Mouse (Mus musculus): ENCODE measurements at regions not wholly inside any gene's neighbourhood (a gene's known extent, or its start where the extent isn't known, plus 50 kb on each side); places are given as distances from the start of the nearest gene placed in this dataset.

DNA sequence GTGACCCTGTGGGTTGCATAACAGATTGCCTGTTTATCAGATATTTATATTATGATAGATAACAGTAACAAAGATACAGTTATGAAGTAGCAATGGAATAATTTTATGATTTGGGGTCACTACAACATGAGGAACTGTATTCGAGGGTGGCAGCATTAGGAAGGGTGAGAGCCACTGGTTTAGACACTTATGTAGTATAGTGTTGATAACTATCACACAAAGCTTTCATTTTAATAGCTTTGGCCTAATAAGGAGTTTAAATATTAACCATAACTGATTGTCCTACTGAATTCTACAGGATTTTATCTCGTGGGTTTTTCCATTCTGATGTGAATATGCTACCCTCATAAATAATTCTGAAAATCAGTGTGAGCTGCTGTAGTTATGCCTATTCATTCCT, 538.6 kb upstream of the Cited2 start:
- DNase-seq, result no peak
- H3K79me2 ChIP-seq (replicated peaks; ENCODE audit: control insufficient read depth, insufficient read depth, low read length), result no peaks in the 10 kb centered on the region
- intact Hi-C loops (cut with DNase I), result no loop called here

DNA sequence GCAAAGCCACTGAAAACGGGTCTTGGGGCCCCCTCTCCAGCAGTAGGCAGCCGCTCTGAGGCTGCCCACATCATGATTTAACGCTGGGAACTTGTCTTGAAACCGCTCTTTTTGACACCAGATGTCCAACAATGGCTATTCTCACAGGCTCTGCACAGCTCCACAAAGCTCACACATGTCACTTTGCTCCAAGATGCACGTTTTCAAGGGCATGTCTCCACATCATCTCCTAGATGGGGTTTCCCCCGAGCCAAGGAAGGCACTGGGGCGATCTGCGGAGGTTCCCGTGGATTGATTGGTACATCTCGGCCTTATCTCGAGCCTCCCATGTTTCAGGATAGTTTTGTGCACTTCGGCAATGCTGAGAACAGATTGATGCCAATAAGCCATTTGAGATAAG, 526.8 kb upstream of the Cited2 start:
- WGBS, result 58% methylated on average over 12 of the region's 12 CpGs
- Histone ChIP-seq H3K27me3 (ENCODE audit: control insufficient read depth, insufficient read depth, low read length) (no peaks in the 10 kb centered on the region), H3K36me3 (ENCODE audit: control insufficient read depth, insufficient read depth, low read length) (no peaks in the 10 kb centered on the region), H3K4me1 (ENCODE audit: control insufficient read depth, insufficient read depth, low read length) (no peaks in the 10 kb centered on the region), H3K9ac (ENCODE audit: low read depth, low read length) (no peak overlapping the region), H3K79me2 (replicated peaks; ENCODE audit: control insufficient read depth, insufficient read depth, low read length) (no peaks in the 10 kb centered on the region), H3K27ac (no peak overlapping the region), H3K4me3 (no peak overlapping the region)
- no peak for DNase-seq
- intact Hi-C loops (cut with DNase I), result no loop called here
- no peak for TF ChIP-seq POLR2A (IDR thresholded peaks at IDR 0.05; ENCODE audit: insufficient read depth, low read depth, low read length)
- TF ChIP-seq CTCF (IDR thresholded peaks at IDR 0.05), result no peak
- TF ChIP-seq EP300 (IDR thresholded peaks at IDR 0.05; ENCODE audit: insufficient read depth, low read depth, low read length), result no peak

More for the DNA sequence above, 538.6 kb upstream of the Cited2 start:
- Histone ChIP-seq H3K27me3 (ENCODE audit: control insufficient read depth, insufficient read depth, low read length) (no peaks in the 10 kb centered on the region), H3K4me1 (ENCODE audit: control insufficient read depth, insufficient read depth, low read length) (no peaks in the 10 kb centered on the region), H3K4me3 (no peak overlapping the region), H3K27ac (no peak overlapping the region), H3K36me3 (ENCODE audit: control insufficient read depth, insufficient read depth, low read length) (no peaks in the 10 kb centered on the region), H3K9ac (ENCODE audit: low read depth, low read length) (no peak overlapping the region)
- TF ChIP-seq CTCF (IDR thresholded peaks at IDR 0.05), result no peak
- no peak for TF ChIP-seq POLR2A (IDR thresholded peaks at IDR 0.05; ENCODE audit: insufficient read depth, low read depth, low read length)
- TF ChIP-seq EP300 (IDR thresholded peaks at IDR 0.05; ENCODE audit: insufficient read depth, low read depth, low read length), result no peak
- WGBS, result 58% methylated on average over 2 of the region's 2 CpGs

DNA sequence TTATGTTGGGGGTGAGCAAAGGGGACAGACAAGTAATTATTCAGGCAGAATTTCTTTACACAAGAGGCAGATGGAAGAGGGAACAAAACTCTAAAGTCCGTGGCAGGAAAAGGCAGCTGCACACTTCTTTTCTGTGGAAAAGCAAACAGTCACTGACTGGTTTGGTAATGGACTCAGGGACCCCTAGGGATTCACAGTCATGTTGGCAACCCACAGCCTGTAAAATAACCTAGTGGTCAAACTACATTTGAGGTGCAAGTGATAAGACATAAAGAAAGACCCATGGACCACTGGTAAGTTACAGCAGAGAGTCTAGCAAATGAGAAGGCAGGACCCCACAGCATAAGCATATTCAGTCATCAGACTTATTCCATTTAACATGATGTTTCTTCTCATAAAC, 526.4 kb upstream of the Cited2 start:
- Histone ChIP-seq H3K36me3 (ENCODE audit: control insufficient read depth, insufficient read depth, low read length) (no peaks in the 10 kb centered on the region), H3K4me1 (ENCODE audit: control insufficient read depth, insufficient read depth, low read length) (no peaks in the 10 kb centered on the region; the same call in 1 of the 2 replicates), H3K4me3 (no peak overlapping the region), H3K9ac (ENCODE audit: low read depth, low read length) (no peak overlapping the region), H3K27ac (no peak overlapping the region), H3K27me3 (ENCODE audit: control insufficient read depth, insufficient read depth, low read length) (no peaks in the 10 kb centered on the region), H3K79me2 (replicated peaks; ENCODE audit: control insufficient read depth, insufficient read depth, low read length) (no peaks in the 10 kb centered on the region)
- intact Hi-C loops (cut with DNase I), result no loop called here
- WGBS, result 31% methylated on average over 1 of the region's 1 CpGs
- DNase-seq, result no peak
- TF ChIP-seq POLR2A (IDR thresholded peaks at IDR 0.05; ENCODE audit: insufficient read depth, low read depth, low read length) (no peak), CTCF (IDR thresholded peaks at IDR 0.05) (no peak), EP300 (IDR thresholded peaks at IDR 0.05; ENCODE audit: insufficient read depth, low read depth, low read length) (no peak)

DNA sequence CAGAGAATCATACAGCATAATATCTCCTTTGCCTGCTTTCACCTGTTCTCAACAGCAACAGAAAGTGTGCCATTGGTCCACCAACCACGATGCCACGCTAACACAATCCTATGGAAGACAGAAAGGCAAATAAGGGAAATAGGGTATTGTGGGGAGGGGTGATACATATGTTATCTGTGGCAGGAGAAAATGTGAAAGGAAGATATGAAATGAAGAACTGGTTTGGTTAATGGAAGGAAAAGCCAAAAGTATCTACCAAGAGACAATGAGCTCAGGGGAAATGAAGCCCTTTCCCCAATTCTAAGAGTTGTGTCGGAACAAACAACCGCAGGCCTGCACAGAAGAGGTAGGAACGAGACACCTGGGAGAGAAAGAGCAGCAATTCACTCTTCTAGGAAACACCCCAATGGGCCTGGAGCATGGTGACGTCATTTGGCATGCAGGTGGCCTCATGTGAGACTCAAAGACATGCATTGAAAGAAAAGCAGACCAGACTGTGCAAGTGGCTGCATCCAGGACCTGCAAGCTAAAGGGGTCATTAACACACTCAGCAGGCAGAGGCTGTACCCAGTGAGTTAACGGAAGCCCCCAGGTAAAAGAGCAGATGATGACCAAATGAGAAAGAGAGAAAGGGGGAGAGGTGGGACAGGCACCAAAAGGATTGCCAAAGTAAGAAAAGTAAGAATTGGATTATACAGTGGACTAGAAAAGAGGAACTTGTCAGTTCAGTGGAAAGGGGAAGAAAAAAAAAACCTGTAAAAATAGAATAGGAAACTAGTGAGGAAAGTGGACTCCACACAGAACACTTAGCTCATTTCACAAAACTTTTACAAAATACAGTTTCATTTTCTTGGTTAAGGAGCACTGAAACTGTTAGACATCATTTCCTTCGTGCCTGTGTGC, 522.2 kb upstream of the Cited2 start:
- Histone ChIP-seq H3K9ac (ENCODE audit: low read depth, low read length) (no peak overlapping the region), H3K79me2 (replicated peaks; ENCODE audit: control insufficient read depth, insufficient read depth, low read length) (no peaks in the 10 kb centered on the region), H3K27ac (no peak overlapping the region), H3K36me3 (ENCODE audit: control insufficient read depth, insufficient read depth, low read length) (no peaks in the 10 kb centered on the region), H3K4me3 (no peak overlapping the region), H3K27me3 (ENCODE audit: control insufficient read depth, insufficient read depth, low read length) (no peaks in the 10 kb centered on the region), H3K4me1 (ENCODE audit: control insufficient read depth, insufficient read depth, low read length) (no peaks in the 10 kb centered on the region; the same call in 1 of the 2 replicates)
- TF ChIP-seq EP300 (IDR thresholded peaks at IDR 0.05; ENCODE audit: insufficient read depth, low read depth, low read length) (no peak), POLR2A (IDR thresholded peaks at IDR 0.05; ENCODE audit: insufficient read depth, low read depth, low read length) (no peak), CTCF (IDR thresholded peaks at IDR 0.05) (no peak)
- intact Hi-C loops (cut with DNase I), result no loop called here
- no peak for DNase-seq
- 80% methylated on average over 8 of the region's 8 CpGs for WGBS

DNA sequence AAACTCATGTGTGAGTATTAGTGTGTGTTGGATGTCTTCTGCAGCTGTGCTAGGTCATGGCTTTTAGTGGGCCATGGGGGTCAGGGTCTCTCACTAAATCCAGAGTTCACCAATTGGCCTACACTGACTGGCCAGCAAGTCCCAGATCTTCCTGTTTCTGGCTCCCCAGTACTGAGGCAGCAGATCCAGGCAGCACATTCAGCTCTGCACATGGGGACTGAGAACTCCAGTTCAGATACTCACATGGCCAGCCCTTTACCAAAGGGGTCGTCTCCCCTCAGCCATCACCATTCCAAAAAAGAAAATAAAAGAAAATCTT, 521.6 kb upstream of the Cited2 start:
- H3K79me2 ChIP-seq (replicated peaks; ENCODE audit: control insufficient read depth, insufficient read depth, low read length), result no peaks in the 10 kb centered on the region
- H3K27me3 ChIP-seq (ENCODE audit: control insufficient read depth, insufficient read depth, low read length), result no peaks in the 10 kb centered on the region
- DNase-seq, result peak in 1 of 2 experiments; percentile 8
- TF ChIP-seq EP300 (IDR thresholded peaks at IDR 0.05; ENCODE audit: insufficient read depth, low read depth, low read length) (no peak), CTCF (IDR thresholded peaks at IDR 0.05) (no peak), POLR2A (IDR thresholded peaks at IDR 0.05; ENCODE audit: insufficient read depth, low read depth, low read length) (no peak)
- H3K9ac ChIP-seq (ENCODE audit: low read depth, low read length), result no peak overlapping the region
- no peaks in the 10 kb centered on the region; the same call in 1 of the 2 replicates for H3K4me1 ChIP-seq (ENCODE audit: control insufficient read depth, insufficient read depth, low read length)
- intact Hi-C loops (cut with DNase I), result no loop called here
- H3K4me3 ChIP-seq, result no peak overlapping the region
- 72% methylated on average over 1 of the region's 1 CpGs for WGBS
- no peaks in the 10 kb centered on the region for H3K36me3 ChIP-seq (ENCODE audit: control insufficient read depth, insufficient read depth, low read length)
- no peak overlapping the region for H3K27ac ChIP-seq

Measured in heart, adult 2 months (tissue).